Mouse (Mus musculus): Measurements from ENCODE around the gene Plagl1. TPM values are rescaled to one million over a fixed set of nuclear protein-coding genes. Genes with fewer than 3 reads are reported as not detected.

The Plagl1 gene
- total RNA-seq, 2 experiments from 2014 or later: 7.2 to 8.4 TPM

DNA sequence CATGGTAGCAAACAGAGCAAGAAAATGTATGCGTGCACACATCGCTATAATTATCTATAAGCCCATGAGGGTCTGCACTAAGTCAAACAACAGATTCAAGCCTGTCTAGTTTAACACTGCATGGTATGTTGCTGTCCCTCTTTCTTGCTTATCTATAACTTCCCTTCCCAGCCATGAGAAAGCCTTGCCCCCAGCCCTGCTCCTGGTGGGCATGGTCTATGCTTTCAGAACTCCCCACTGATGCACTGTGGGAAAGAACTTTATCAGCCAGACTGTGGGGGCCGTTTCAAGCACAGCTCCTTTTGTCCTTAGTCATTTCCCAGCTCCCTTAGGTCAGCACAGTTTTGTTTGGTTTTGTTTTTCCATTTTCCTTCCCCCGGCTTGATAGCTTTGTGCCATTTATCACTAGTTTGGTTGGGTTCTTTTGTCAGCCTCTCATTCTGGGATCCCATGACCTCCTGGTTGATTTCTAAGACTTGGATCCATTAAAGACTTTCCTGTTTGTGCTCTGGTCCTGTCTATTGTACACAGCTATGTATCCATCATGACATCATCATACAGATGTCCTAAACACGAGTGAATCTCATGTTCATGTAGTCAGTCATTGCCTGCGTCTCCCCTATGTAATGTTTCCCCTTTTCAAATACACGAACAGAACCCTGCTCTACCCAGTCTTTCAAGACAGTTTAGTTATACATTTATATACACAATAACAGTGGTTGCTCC is 16.7 kb downstream of the Plagl1 start:
- DNase-seq: no peak
- intact Hi-C loops (cut with DNase I): no loop called here

DNA sequence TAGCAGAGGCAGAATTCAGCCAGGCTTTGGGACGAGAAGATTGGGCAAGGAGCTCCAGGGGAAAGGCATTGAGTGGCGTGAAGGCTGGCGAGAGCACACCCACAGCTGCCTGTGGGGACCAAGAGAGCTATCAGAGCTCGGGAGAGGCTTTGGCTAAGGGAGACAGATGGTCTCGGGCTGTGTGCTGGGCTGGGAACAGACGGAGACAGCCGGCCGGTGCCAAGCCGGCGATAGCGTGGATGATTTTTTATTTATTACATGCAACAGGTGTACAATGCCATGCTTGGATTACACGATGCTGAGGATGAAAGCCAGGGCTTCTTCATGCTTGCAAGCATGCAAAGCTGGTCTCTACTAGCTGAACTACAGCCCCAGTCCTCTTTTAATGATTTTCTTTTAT is 22.2 kb downstream of the Plagl1 start:
- intact Hi-C loops (cut with DNase I): loop anchor here (10.0 kb wide), 1 partner anchor 452 kb away; no protein-coding TSS in a partner anchor
- no peak for DNase-seq

GRCm38 (mm10) chr10:13090596-13091424 is 30.5 kb downstream of the Plagl1 start:
- intact Hi-C loops (cut with DNase I): no loop called here
- peak; percentile 66 to 71 for DNase-seq

DNA sequence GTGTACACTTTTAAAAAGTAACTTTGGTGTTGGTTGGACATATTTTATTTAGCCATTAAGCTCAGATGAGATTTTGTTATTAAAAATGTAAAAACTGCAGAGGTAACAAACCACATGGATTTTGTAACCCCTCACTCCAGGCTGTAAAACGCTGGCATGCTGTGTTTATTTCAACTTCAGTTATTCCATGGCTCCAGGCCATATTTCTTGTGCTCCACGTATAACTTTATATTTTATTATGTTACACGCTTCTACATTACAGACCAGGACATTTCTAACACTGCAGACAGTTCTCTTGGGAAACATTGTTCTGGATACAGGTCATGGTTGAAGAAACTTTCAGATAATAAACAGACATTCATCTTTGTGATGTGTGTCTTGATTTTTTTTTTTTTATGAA is 32.7 kb downstream of the Plagl1 start:
- intact Hi-C loops (cut with DNase I): no loop called here

GRCm38 (mm10) chr10:13098895-13099294 is 38.6 kb downstream of the Plagl1 start:
- intact Hi-C loops (cut with DNase I): no loop called here
- no peak for DNase-seq

More for the DNA sequence above, 32.7 kb downstream of the Plagl1 start:
- no peak for DNase-seq

GRCm38 (mm10) chr10:13100061-13100648 is 39.9 kb downstream of the Plagl1 start:
- intact Hi-C loops (cut with DNase I): no loop called here
- no peak for DNase-seq

GRCm38 (mm10) chr10:13102360-13102759 is 42.1 kb downstream of the Plagl1 start:
- intact Hi-C loops (cut with DNase I): no loop called here
- DNase-seq: no peak

- no peak for DNase-seq
- intact Hi-C loops (cut with DNase I): no loop called here
Measured at GRCm38 (mm10) chr10:13103838-13104237, 43.5 kb downstream of the Plagl1 start.

- no peak for DNase-seq
- intact Hi-C loops (cut with DNase I): no loop called here
Measured at GRCm38 (mm10) chr10:13106909-13107624, 46.8 kb downstream of the Plagl1 start.

DNA sequence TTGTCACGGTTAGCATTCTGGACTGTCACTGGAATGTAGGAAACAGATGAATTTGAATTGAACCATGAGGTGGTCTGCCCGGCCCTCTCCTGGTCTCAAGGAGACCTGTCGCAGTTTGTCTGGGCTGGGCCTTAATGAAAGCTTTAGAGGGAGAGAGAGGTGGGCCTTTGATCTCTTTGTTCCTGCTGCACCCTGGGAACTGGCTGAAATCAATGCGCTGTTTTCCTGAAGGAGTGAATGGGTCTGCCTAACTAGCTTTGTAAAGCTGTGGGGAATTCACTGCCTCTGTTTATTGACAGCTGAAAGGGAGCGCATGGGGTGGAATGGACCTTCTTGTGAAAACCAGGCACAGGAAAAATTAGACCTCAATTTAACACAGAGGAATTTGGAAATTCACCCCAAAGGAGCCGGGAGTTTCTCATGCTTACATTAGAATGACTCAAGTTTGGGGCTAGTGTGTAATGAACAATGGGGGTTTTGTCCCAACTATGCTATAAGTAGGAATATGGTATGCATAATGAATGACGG is 47.8 kb downstream of the Plagl1 start:
- intact Hi-C loops (cut with DNase I): no loop called here
- no peak for DNase-seq

GRCm38 (mm10) chr10:13108847-13109246 is 48.5 kb downstream of the Plagl1 start:
- intact Hi-C loops (cut with DNase I): no loop called here
- DNase-seq: no peak

- intact Hi-C loops (cut with DNase I): no loop called here
Measured at GRCm38 (mm10) chr10:13109781-13110180, 49.5 kb downstream of the Plagl1 start.

GRCm38 (mm10) chr10:13112849-13113248 is 52.5 kb downstream of the Plagl1 start:
- intact Hi-C loops (cut with DNase I): no loop called here
- no peak for DNase-seq

More at GRCm38 (mm10) chr10:13109781-13110180, 49.5 kb downstream of the Plagl1 start:
- DNase-seq: no peak

GRCm38 (mm10) chr10:13113641-13114040 is 53.3 kb downstream of the Plagl1 start:
- intact Hi-C loops (cut with DNase I): no loop called here
- no peak for DNase-seq

GRCm38 (mm10) chr10:13115030-13115429 is 54.7 kb downstream of the Plagl1 start:
- no peak for DNase-seq

GRCm38 (mm10) chr10:13116706-13117665 is 56.7 kb downstream of the Plagl1 start:
- intact Hi-C loops (cut with DNase I): no loop called here
- DNase-seq: no peak

More at GRCm38 (mm10) chr10:13115030-13115429, 54.7 kb downstream of the Plagl1 start:
- intact Hi-C loops (cut with DNase I): no loop called here

DNA sequence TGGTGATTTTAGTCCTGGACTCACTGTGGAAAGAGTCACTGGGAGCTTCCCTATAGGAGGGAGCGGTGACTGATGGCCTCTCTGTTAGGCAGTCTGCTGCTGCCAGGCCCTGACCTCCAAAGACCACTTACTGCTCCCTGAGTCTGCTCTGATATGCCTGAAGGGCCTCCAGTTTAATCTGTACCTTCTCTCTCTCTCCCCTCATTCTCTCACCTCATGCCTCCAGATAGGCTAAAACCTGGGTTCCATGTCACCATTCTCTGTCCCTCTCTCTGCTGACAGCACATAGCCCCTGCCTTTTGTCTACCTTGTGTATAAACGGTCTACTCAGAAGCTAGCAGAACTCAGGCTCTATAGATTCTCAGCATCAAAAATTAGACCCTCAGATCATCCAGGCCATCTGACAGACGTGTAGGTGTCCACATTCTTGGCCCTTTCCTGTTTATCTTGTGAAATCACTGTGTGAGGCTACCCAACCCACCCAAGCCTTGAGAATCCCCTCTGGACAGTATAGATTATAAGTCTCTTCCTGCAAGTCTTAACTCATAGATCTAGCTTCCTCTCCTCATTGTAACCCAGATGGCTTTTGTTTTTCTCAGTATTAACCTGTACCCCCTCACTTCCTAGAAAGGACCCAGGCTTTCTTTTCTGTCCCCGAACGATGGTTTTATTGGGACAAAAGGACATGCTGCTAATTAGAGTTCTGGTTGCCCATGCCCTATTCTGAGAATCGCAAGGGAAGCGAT is 57.9 kb downstream of the Plagl1 start:
- intact Hi-C loops (cut with DNase I): no loop called here

GRCm38 (mm10) chr10:13118770-13119102 is 58.4 kb downstream of the Plagl1 start:
- intact Hi-C loops (cut with DNase I): no loop called here
- DNase-seq: no peak

More for the DNA sequence above, 57.9 kb downstream of the Plagl1 start:
- DNase-seq: no peak

DNA sequence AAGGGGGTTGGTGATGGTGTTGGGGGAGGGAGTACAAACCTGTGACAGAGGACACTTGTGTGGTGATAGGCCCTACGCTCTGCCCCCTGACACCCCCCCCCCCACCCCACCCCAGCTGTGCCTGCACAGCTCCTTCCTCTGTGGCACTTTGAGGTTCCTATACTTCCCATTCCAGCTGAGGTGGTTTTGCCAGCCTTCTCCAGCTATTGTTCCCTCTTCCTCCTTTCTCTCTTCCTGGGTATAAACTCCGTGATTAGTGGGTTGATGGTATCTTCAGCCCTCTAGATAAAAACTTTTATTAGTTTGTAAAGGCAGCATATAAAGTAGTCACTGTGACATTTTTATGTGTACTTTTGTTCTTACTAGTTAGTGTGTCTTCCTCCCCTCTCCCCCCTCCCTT is 59.0 kb downstream of the Plagl1 start:
- no peak for DNase-seq
- intact Hi-C loops (cut with DNase I): no loop called here

Measured in heart, postnatal 36 days (tissue).